Mouse (Mus musculus): ENCODE results near the gene Dazl.

- TF ChIP-seq CTCF (IDR thresholded peaks at IDR 0.05): no peak
- no peak for TF ChIP-seq EP300 (IDR thresholded peaks at IDR 0.05)
Measured at GRCm38 (mm10) chr17:50308880-50309279, 15.4 kb upstream of the Dazl start.

Data from lung, postnatal 0 days (tissue).